Mouse (Mus musculus) lung, adult 2 months (tissue): ENCODE data around the gene Slc25a47.

ENCODE experiments used
- CTCF ChIP-seq: fragments of 200-500 bp; IDR thresholded peaks from 2 replicates; pipeline ENCODE4 v1.5.1; 2011; ENCODE audit warnings: mild to moderate bottlenecking, low read length, control low read depth; ENCODE audit not compliant: insufficient read depth
- POLR2A ChIP-seq: fragments of 200-500 bp; IDR thresholded peaks from 2 replicates; pipeline ENCODE4 v1.6.1; 2011; ENCODE audit warnings: low read depth, mild to moderate bottlenecking, control low read depth, low read length, borderline replicate concordance; ENCODE audit errors: extremely low read depth

DNA sequence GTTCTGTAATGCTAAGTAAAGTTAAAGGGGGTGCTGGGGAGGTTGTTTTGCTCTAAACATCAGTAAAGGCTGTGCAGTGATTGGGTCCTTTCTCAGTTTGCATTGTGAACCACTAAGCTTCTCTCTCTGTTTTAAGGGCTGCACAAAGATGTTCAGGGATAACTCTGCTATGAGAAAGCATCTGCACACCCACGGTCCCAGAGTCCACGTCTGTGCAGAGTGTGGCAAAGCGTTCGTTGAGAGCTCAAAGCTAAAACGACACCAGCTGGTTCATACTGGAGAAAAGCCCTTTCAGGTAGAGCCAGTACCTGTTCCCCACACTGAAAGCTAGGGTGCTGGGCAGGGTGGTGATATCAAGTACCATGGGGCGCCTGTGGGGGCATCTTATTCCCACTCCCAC lies 21.4 kb upstream of the Slc25a47 start:
- no peak for TF ChIP-seq CTCF
- TF ChIP-seq POLR2A = no peak
